Mouse (Mus musculus): ENCODE measurements around the gene Zfp365.

GRCm38 (mm10) chr10:67906063-67906462, 6.4 kb downstream of the Zfp365 start:
- TF ChIP-seq CTCF (conservative IDR thresholded peaks at IDR 0.05 in 1 of 2, IDR thresholded peaks at IDR 0.05 in 1 of 2; ENCODE audit: low read depth in 2 of 2, low read length in 2 of 2) (no peak), SMC3 (IDR thresholded peaks at IDR 0.05; ENCODE audit: low read depth, low read length) (no peak), ZKSCAN1 (IDR thresholded peaks at IDR 0.05; ENCODE audit: borderline replicate concordance, low read depth, low read length) (no peak), KAT2A (IDR thresholded peaks at IDR 0.05; ENCODE audit: insufficient replicate concordance, low read length) (no peak), ZC3H11A (IDR thresholded peaks at IDR 0.05; ENCODE audit: low read depth, low read length) (no peak), MXI1 (IDR thresholded peaks at IDR 0.05; ENCODE audit: low read depth, low read length) (no peak)
